Mouse (Mus musculus): ENCODE results near the gene Ubash3b.

GRCm38 (mm10) chr9:41082891-41083290, 78.6 kb downstream of the Ubash3b start:
- no peak for TF ChIP-seq CHD2 (IDR thresholded peaks at IDR 0.05; ENCODE audit: low read depth, low read length)
- no peak for TF ChIP-seq ZC3H11A (IDR thresholded peaks at IDR 0.05; ENCODE audit: borderline replicate concordance, low read depth, low read length)
